24 mouse cellular contexts compared by ENCODE assay signal in the genomic region with DNA sequence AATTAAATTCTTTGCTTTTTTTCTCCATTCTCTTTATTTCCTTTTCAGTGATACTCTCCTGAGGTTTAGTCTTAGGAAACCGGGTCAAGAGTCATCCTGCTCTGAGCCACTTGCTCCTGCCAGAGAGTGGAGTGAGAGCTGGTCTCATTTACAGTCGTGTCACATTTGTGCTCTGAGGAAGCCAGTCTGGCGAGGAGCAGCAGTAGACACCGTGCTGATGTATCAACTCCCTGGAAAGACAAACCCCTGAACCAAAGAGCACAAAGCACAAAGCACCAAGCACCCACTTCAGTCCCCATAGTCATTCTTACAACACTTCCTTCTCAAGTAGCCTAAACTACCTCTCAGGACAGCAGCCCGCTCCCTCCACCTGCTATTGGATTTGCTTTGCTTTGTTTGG.
DNase-seq lines count a peak whose midpoint lies in the region; ATAC-seq and TF ChIP-seq lines count a peak whose summit lies in the region.
"Had no signal": no experiment of that assay in that cellular context is flagged by ENCODE, and none has a peak within 500 bp of the region (broad histone marks: within the 10 kb centered on the region; RNA-seq: fewer than 3 reads in every experiment).

No protein-coding gene starts in this region.

- no peak overlapping the region for H3K27ac ChIP-seq in hindbrain, embryonic 16.5 days (ENCODE audit: low read depth, low read length)
- H3K27ac ChIP-seq in hindbrain, embryonic 12.5 days = no peak overlapping the region
- no peak overlapping the region for H3K27ac ChIP-seq in midbrain, embryonic 14.5 days (replicated peaks; ENCODE audit: low read depth, low read length)
- no peak overlapping the region for H3K27ac ChIP-seq in midbrain, embryonic 15.5 days
- H3K27ac ChIP-seq in lung, postnatal 0 days (ENCODE audit: low read length) = peak overlapping the region; percentile 57
- H3K27ac ChIP-seq: embryonic facial prominence, embryonic 15.5 days; gastrocnemius, adult 2 months; limb, embryonic 12.5 days; macrophage; midbrain, embryonic 12.5 days had no signal

- no peak overlapping the region for H3K4me2 ChIP-seq in hindbrain, embryonic 16.5 days (ENCODE audit: low read length)
- no peak overlapping the region for H3K4me2 ChIP-seq in hindbrain, embryonic 12.5 days (replicated peaks)
- H3K4me2 ChIP-seq in midbrain, embryonic 14.5 days (ENCODE audit: low read length) = no peak overlapping the region
- no peak overlapping the region for H3K4me2 ChIP-seq in midbrain, embryonic 15.5 days
- H3K4me2 ChIP-seq in lung, postnatal 0 days (replicated peaks; ENCODE audit: low read depth, low read length) = no peak overlapping the region
- H3K4me2 ChIP-seq: embryonic facial prominence, embryonic 15.5 days; limb, embryonic 12.5 days; liver, embryonic 11.5 days; midbrain, embryonic 12.5 days had no signal

- ATAC-seq in hindbrain, embryonic 16.5 days = 0 out of 2 replicates have a peak, but pooled peaks have one; percentile 42
- ATAC-seq in hindbrain, embryonic 12.5 days (ENCODE audit: low FRiP score) = no peak
- no peak for ATAC-seq in midbrain, embryonic 14.5 days (ENCODE audit: low FRiP score, low TSS enrichment)
- no peak for ATAC-seq in midbrain, embryonic 15.5 days (replicated peaks)
- ATAC-seq in lung, postnatal 0 days = peak; percentile 34; the same call in 1 of the 2 replicates
- ATAC-seq in megakaryocyte progenitor cell, adult 5-6 weeks (replicated peaks; ENCODE audit: poor library complexity) = no peak
- ATAC-seq in granulocyte monocyte progenitor cell, adult 5-6 weeks (replicated peaks; ENCODE audit: poor library complexity, severe bottlenecking) = no peak
- ATAC-seq: forebrain, embryonic 14.5 days; Patski had no signal

- H3K27me3 ChIP-seq in hindbrain, embryonic 16.5 days (replicated peaks; ENCODE audit: control insufficient read depth, insufficient read depth, low read length) = no peaks in the 10 kb centered on the region; the same call in 1 of the 2 replicates
- H3K27me3 ChIP-seq in hindbrain, embryonic 12.5 days = no peaks in the 10 kb centered on the region
- H3K27me3 ChIP-seq in midbrain, embryonic 14.5 days (ENCODE audit: control insufficient read depth, insufficient read depth, low read length) = no peaks in the 10 kb centered on the region
- H3K27me3 ChIP-seq in midbrain, embryonic 15.5 days (replicated peaks) = no peaks in the 10 kb centered on the region
- no peaks in the 10 kb centered on the region for H3K27me3 ChIP-seq in lung, postnatal 0 days (replicated peaks; ENCODE audit: insufficient read depth, low read length)
- H3K27me3 ChIP-seq: embryonic facial prominence, embryonic 15.5 days; limb, embryonic 12.5 days; Patski had no signal

- no peak for TF ChIP-seq EP300 in lung, postnatal 0 days (IDR thresholded peaks at IDR 0.05)

- peak; percentile 56 for DNase-seq in midbrain, embryonic 14.5 days
- peak; percentile 67 for DNase-seq in lung, postnatal 0 days (ENCODE audit: low spot score)
- DNase-seq: adrenal gland, adult 2 months; B cell, adult 2 months; cerebellum, adult 9-10 months; gastrocnemius, adult 2 months; kidney, adult 9 months; kidney, postnatal 25 days; layer of hippocampus, postnatal 36 days; right cerebral cortex, postnatal 4 days; thymus, postnatal 14 days had no signal

- TF ChIP-seq CTCF in lung, postnatal 0 days (IDR thresholded peaks at IDR 0.05) = no peak

- no peaks in the 10 kb centered on the region for H3K36me3 ChIP-seq in hindbrain, embryonic 16.5 days (ENCODE audit: control insufficient read depth, insufficient read depth, low read length)
- H3K36me3 ChIP-seq in hindbrain, embryonic 12.5 days = no peaks in the 10 kb centered on the region
- no peaks in the 10 kb centered on the region for H3K36me3 ChIP-seq in midbrain, embryonic 14.5 days (ENCODE audit: control insufficient read depth, insufficient read depth, low read length)
- no peaks in the 10 kb centered on the region for H3K36me3 ChIP-seq in midbrain, embryonic 15.5 days (replicated peaks)
- no peaks in the 10 kb centered on the region for H3K36me3 ChIP-seq in lung, postnatal 0 days (ENCODE audit: insufficient read depth, low read length)
- H3K36me3 ChIP-seq: embryonic facial prominence, embryonic 15.5 days; G1E; limb, embryonic 12.5 days; midbrain, embryonic 12.5 days had no signal

- no peaks in the 10 kb centered on the region for H3K4me1 ChIP-seq in hindbrain, embryonic 16.5 days (ENCODE audit: control insufficient read depth, insufficient read depth, low read depth, low read length)
- H3K4me1 ChIP-seq in hindbrain, embryonic 12.5 days = peaks cover 15% of the 10 kb centered on the region
- peaks cover 7% of the 10 kb centered on the region for H3K4me1 ChIP-seq in midbrain, embryonic 14.5 days (ENCODE audit: control insufficient read depth, insufficient read depth, low read length)
- peaks cover 7% of the 10 kb centered on the region; the same call in 1 of the 2 replicates for H3K4me1 ChIP-seq in midbrain, embryonic 15.5 days
- H3K4me1 ChIP-seq in lung, postnatal 0 days (ENCODE audit: insufficient read depth, low read depth, low read length) = 0 out of 2 replicates have a peak, but pooled peaks cover 7% of the 10 kb centered on the region

- WGBS in hindbrain, embryonic 16.5 days = 35% methylated on average over 5 of the region's 5 CpGs
- 32% methylated on average over 5 of the region's 5 CpGs for WGBS in hindbrain, embryonic 12.5 days
- 36% methylated on average over 5 of the region's 5 CpGs for WGBS in midbrain, embryonic 14.5 days
- 51% methylated on average over 5 of the region's 5 CpGs for WGBS in midbrain, embryonic 15.5 days
- WGBS in lung, postnatal 0 days = 39% methylated on average over 5 of the region's 5 CpGs

- no peak overlapping the region for H3K4me3 ChIP-seq in hindbrain, embryonic 16.5 days (ENCODE audit: low read length)
- H3K4me3 ChIP-seq in hindbrain, embryonic 12.5 days = no peak overlapping the region
- no peak overlapping the region for H3K4me3 ChIP-seq in midbrain, embryonic 14.5 days (replicated peaks; ENCODE audit: low read depth, low read length)
- H3K4me3 ChIP-seq in midbrain, embryonic 15.5 days = no peak overlapping the region
- H3K4me3 ChIP-seq in lung, postnatal 0 days (ENCODE audit: low read depth, low read length) = no peak overlapping the region
- H3K4me3 ChIP-seq: embryonic facial prominence, embryonic 15.5 days; gastrocnemius, adult 2 months; limb, embryonic 12.5 days; midbrain, embryonic 12.5 days had no signal

- H3K9ac ChIP-seq in hindbrain, embryonic 16.5 days (ENCODE audit: low read depth, low read length) = no peak overlapping the region
- no peak overlapping the region for H3K9ac ChIP-seq in hindbrain, embryonic 12.5 days
- H3K9ac ChIP-seq in midbrain, embryonic 14.5 days (replicated peaks; ENCODE audit: low read length) = no peak overlapping the region
- H3K9ac ChIP-seq in midbrain, embryonic 15.5 days = no peak overlapping the region
- H3K9ac ChIP-seq in lung, postnatal 0 days (replicated peaks; ENCODE audit: low read depth) = no peak overlapping the region
- H3K9ac ChIP-seq: embryonic facial prominence, embryonic 15.5 days; limb, embryonic 12.5 days; midbrain, embryonic 12.5 days had no signal

- H3K9me3 ChIP-seq in hindbrain, embryonic 16.5 days (ENCODE audit: control insufficient read depth, low read length) = no peaks in the 10 kb centered on the region
- H3K9me3 ChIP-seq in hindbrain, embryonic 12.5 days (replicated peaks) = no peaks in the 10 kb centered on the region
- no peaks in the 10 kb centered on the region for H3K9me3 ChIP-seq in midbrain, embryonic 14.5 days (ENCODE audit: control insufficient read depth, low read length)
- H3K9me3 ChIP-seq in midbrain, embryonic 15.5 days = no peaks in the 10 kb centered on the region
- H3K9me3 ChIP-seq in lung, postnatal 0 days (ENCODE audit: low read length) = no peaks in the 10 kb centered on the region
- H3K9me3 ChIP-seq: embryonic facial prominence, embryonic 15.5 days; limb, embryonic 12.5 days; midbrain, embryonic 12.5 days had no signal

Comparison
In these comparisons a context has a peak if more than half of its experiments do, and no peak if none do; other contexts are left out.
1. ATAC-seq: peak in hindbrain, embryonic 16.5 days (single experiment) and lung, postnatal 0 days (single experiment); none in hindbrain, embryonic 12.5 days (single experiment), midbrain, embryonic 14.5 days (single experiment), midbrain, embryonic 15.5 days (single experiment), megakaryocyte progenitor cell, adult 5-6 weeks (single experiment) and granulocyte monocyte progenitor cell, adult 5-6 weeks (single experiment).